Mouse (Mus musculus) small intestine, adult 2 months (tissue): ENCODE measurements around the gene Itm2b.

ENCODE experiments used
- CTCF ChIP-seq: fragments of 200-500 bp; IDR thresholded peaks from 2 replicates; pipeline ENCODE4 v1.5.1; 2012; ENCODE audit warnings: low read depth, mild to moderate bottlenecking, control low read depth, inconsistent platforms, low read length, moderate library complexity, mixed read lengths; ENCODE audit not compliant: insufficient replicate concordance, insufficient read length; ENCODE audit errors: extremely low read depth
- POLR2A ChIP-seq: fragments of 200-500 bp; IDR thresholded peaks from 2 replicates; pipeline ENCODE4 v1.6.1; 2012; ENCODE audit warnings: low read depth, mild to moderate bottlenecking, control low read depth, inconsistent platforms, low read length, moderate library complexity

DNA sequence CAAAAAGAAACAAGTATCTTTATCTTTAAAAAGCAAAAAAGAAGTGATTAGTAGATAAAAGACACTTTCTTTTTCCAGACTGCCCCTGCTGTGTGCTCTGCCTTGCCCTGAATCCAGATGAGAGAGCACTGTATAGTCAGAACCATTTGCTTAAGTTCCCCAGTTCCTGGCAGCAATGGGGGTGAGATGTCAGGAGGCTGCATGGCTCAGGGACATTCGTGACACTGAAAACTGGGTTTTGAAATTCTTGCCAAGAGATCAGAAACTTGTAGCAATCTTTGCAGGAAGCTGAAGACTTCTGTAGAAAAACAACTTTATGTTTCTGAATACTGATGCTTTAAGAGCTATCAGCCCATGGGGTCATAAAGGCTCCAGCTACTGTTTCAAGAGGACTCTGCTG, 35.1 kb downstream of the Itm2b start:
- TF ChIP-seq CTCF (no peak), POLR2A (no peak)
